Mouse (Mus musculus): ENCODE measurements at regions not wholly inside any gene's neighbourhood (a gene's known extent, or its start where the extent isn't known, plus 50 kb on each side); places are given as distances from the start of the nearest gene placed in this dataset.
"Not testable (repeated sequence)": the region's sequence is repeated elsewhere in the genome, so short reads cannot be mapped to it uniquely, and the experiment has no call there.

DNA sequence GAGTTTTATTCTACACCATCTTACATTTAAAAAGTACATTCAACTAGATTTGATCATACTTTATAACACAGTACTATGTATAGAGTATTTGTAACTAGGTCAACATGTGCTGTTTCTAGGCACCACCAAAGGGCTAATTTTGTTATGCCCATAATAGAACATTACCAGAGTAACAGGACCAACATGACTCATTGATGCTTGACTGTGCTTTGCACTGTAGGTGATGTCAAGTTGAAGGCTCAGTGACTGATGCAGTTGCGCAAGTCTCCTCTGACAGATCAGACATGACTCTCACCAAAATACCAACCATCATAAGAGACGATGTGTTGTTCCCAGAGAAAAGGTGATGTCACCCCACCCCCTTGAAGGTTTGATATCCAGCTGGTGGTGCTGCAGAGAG is 108.5 kb downstream of the Mrpl39 start:
- DNase-seq (ENCODE audit: low spot score): no peak

DNA sequence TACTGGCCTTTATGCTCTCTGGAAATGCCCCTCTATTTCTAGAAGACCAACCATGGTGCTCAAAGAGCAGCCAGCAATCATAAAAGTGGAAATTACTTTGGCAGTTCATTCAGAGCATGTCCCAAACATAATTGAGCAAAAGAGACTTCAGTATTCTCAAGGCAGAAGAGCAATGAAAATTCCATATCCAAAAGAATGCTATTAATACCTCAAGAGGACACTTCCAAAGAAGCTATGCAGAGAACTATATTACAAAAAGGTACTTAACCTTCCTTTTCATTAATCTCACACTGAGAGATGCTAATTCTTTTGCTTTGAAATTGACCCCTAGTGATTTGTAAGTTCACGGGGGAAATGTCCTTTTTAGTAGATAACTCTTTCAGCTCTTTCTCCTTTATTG is 105.7 kb downstream of the Mrpl39 start:
- DNase-seq (ENCODE audit: low spot score): no peak

DNA sequence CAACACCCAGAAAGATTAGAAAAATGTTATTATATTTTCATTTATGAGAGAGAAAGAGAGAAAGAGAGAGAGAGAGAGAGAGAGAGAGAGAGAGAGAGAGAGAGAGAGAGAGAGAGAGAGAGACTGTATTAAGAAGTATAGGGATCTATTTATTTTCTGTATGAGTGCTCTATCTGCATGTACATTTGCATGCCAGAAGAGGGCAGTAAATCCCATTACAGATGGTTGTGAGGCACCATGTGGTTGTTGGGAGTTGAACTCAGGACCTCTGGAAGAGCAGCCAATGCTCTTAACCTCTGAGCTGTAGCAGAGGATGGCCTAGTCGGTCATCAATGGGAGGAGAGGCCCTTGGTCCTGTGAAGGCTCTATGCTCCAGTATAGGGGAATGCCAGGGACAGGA is 91.1 kb downstream of the Mrpl39 start:
- not testable (repeated sequence) for DNase-seq (ENCODE audit: low spot score)

DNA sequence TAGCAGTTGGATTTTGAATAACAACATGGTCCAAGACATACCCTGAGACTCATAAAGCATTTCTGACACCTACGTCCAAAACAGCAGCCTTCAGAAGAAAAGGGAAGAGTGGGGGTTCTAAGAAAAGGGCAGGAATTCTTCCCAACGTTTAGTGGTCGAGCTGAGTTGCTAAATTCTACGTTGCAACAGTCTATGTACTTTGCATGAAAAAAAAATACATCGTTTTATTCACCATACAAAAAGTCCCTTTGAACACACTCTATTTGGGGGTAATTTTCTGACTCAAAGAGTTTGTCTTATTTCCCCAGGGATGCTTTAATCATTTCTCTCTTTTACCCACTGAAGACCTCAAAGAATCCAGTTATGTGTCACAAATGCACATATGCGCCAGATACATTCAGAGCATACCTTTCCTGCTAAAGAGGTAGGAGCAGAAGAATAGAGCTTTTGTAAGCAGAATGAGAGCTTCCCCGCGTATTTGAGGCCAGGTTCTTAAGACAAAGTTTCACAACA is 89.3 kb downstream of the Mrpl39 start:
- DNase-seq (ENCODE audit: low spot score): no peak

DNA sequence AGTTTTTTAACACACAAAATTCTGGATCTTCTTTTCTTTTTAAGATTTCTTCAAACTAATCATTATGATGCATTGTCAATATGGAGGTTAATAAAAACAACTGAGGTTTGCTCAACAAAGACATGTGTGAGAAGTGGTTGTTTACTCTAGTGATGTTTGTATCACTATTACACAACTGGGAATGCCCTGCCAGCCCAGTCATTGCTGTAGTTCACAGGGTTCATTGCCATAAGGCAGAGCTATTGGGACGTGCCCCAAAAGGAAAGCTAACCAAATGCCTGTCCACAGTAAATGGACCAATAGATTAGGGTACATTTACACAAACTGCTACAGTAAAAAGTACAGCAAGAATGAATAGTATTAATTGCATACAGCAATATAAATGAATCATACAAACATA is 84.9 kb downstream of the Mrpl39 start:
- no peak for DNase-seq (ENCODE audit: low spot score)

DNA sequence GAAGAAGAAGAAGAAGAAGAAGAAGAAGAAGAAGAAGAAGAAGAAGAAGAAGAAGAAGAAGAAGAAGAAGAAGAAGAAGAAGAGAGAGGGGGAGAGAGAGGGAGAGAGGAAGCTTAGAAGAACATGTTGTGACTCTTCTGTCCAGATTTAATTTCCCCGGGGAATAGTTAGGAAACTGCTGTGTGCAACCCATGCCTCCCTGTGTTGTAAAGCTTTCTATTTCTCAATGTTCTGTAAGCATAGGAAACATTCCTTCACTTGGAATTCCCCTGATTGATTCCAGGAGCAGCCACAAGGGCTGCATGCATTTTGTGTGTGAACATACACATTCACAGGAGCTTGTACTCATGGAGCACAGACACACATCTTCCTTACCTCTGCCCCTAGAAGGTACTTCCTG is 81.7 kb downstream of the Mrpl39 start:
- DNase-seq (ENCODE audit: low spot score): no peak

DNA sequence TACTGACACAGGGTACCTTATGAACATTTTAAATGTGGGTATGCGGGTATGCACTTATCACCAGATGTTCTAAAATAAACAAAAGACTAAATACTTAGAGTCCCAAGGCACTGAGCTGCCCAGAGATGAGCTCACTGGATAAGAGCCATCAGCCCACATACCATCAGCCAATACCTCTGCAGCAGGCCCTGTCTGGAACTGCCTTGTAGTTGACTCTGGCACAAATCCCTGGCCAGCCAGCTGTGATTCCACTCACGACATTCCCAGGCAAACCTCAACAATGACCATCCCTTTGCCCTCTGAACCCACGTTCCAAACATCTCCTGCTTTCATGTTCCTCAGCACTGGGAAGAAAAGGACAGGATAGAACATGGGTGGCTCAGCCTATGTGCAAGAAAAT is 73.7 kb downstream of the Mrpl39 start:
- no peak for DNase-seq (ENCODE audit: low spot score)

DNA sequence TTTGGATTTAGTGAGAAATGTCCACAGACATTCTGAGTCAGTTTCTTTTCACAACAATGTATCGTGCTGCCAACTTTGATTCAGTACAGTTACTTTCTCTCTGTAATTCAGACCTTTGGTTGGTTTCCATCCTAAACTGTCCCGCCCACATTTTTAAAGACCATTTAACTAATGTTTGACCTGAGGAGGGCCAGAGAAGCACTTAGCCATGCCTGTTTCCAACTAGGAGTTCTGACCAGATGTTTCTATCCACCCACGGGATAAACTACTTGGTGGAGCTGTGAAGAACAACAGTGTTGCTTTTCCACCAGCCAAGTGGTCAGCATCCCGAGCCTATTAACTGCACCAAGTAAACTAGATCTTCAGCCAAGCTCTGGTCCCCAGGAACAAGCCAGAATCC is 72.0 kb downstream of the Mrpl39 start:
- DNase-seq (ENCODE audit: low spot score): no peak

Measured in retina, embryonic 14.5 days (tissue).